Mouse (Mus musculus) C2C12 (cell line): ENCODE results near the gene Pradc1.

ENCODE experiments used
- CTCF ChIP-seq: IDR thresholded peaks from one replicate; pipeline ENCODE4 v1.5.1; 2011; ENCODE audit not compliant: control insufficient read depth, insufficient read depth, insufficient read length
- FOSL1 ChIP-seq: IDR thresholded peaks from one replicate; pipeline ENCODE4 v1.8.0; 2011; ENCODE audit warnings: mild to moderate bottlenecking, low read length; ENCODE audit not compliant: poor library complexity, insufficient read depth, severe bottlenecking
- USF1 ChIP-seq: IDR thresholded peaks from one replicate; pipeline ENCODE4 v1.6.1; 2011; ENCODE audit warnings: low read depth, mild to moderate bottlenecking, control low read depth, moderate library complexity

DNA sequence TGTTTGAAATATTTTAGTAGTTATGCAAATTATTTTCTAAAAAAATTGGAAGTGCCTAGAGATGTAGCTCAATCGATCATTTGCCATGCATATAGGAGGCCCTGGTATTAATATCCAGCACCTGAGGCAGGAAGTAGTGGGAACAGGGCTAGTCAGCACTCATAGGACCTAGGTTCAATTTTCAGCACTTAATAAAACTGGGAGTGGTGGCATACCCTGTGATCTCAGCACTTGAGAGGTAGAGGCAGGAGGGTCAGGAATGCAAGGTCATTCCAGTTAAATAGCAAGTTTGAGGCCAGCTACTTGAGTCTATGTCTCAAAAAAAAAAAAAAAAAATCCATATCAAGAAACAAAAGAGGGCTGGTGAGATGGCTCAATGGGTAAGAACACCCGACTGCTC is 32.6 kb downstream of the Pradc1 start:
- no peak for TF ChIP-seq CTCF
- no peak for TF ChIP-seq USF1
- TF ChIP-seq FOSL1, result no peak
